Mouse (Mus musculus) embryonic facial prominence, embryonic 10.5 days (tissue): ENCODE measurements at regions not wholly inside any gene's neighbourhood (a gene's known extent, or its start where the extent isn't known, plus 50 kb on each side); places are given as distances from the start of the nearest gene placed in this dataset.

Experiments
- DNase-seq: peaks from one replicate; pipeline ENCODE4 v3.0.0-alpha.2; 2017; ENCODE audit warnings: low spot score
- H3K27ac ChIP-seq: fragments of 300-500 bp; sonication (generic); replicated peaks from 2 replicates; pipeline ENCODE4 v1.5.1; 2016; ENCODE audit warnings: mild to moderate bottlenecking
- H3K27me3 ChIP-seq: fragments of 300-500 bp; sonication (generic); replicated peaks from 2 replicates; pipeline ENCODE4 v1.6.1; 2016; ENCODE audit warnings: low read depth, mild to moderate bottlenecking; ENCODE audit not compliant: poor library complexity, severe bottlenecking
- H3K36me3 ChIP-seq: fragments of 300-500 bp; sonication (generic); replicated peaks from 2 replicates; pipeline ENCODE4 v1.6.1; 2016; ENCODE audit warnings: mild to moderate bottlenecking, moderate library complexity
- H3K4me1 ChIP-seq: fragments of 300-500 bp; sonication (generic); 2 replicates; pipeline ENCODE4 v1.6.1; 2016
- H3K4me3 ChIP-seq: fragments of 300-500 bp; sonication (generic); 2 replicates; pipeline ENCODE4 v1.5.1; 2016; ENCODE audit warnings: mild to moderate bottlenecking, moderate library complexity
- H3K9me3 ChIP-seq: fragments of 300-500 bp; sonication (generic); 2 replicates; pipeline ENCODE4 v1.6.1; 2016; ENCODE audit warnings: mild to moderate bottlenecking
- WGBS: fragments of 180-500 bp; shearing (Covaris S2); methylation state at CpG from one replicate; pipeline ENCODE4 v1.1.7; 2016; 5-methylcytosine and 5-hydroxymethylcytosine counted together

- no peaks in the 10 kb centered on the region for H3K4me1 ChIP-seq
- no peak overlapping the region for H3K27ac ChIP-seq
- H3K36me3 ChIP-seq = no peaks in the 10 kb centered on the region
- DNase-seq = no peak
- no peaks in the 10 kb centered on the region for H3K27me3 ChIP-seq
- H3K4me3 ChIP-seq = no peak overlapping the region
- H3K9me3 ChIP-seq = no peaks in the 10 kb centered on the region; the same call in 1 of the 2 replicates
- WGBS = 97% methylated on average over 2 of the region's 2 CpGs
Measured at GRCm38 (mm10) chr2:33996331-33996730, 108.6 kb upstream of the Mvb12b start.

- no peak overlapping the region for H3K27ac ChIP-seq
- no peaks in the 10 kb centered on the region for H3K36me3 ChIP-seq
- H3K9me3 ChIP-seq = no peaks in the 10 kb centered on the region; the same call in 1 of the 2 replicates
- no peak overlapping the region for H3K4me3 ChIP-seq
- no peak for DNase-seq
- H3K4me1 ChIP-seq = no peaks in the 10 kb centered on the region
- no peaks in the 10 kb centered on the region for H3K27me3 ChIP-seq
- WGBS = 87% methylated on average over 4 of the region's 4 CpGs
Measured at GRCm38 (mm10) chr2:33991299-33991698, 103.6 kb upstream of the Mvb12b start.

GRCm38 (mm10) chr2:33990711-33991110 is 103.0 kb upstream of the Mvb12b start:
- Histone ChIP-seq H3K27ac (no peak overlapping the region), H3K36me3 (no peaks in the 10 kb centered on the region), H3K27me3 (no peaks in the 10 kb centered on the region), H3K9me3 (no peaks in the 10 kb centered on the region; the same call in 1 of the 2 replicates), H3K4me3 (no peak overlapping the region), H3K4me1 (no peaks in the 10 kb centered on the region)
- no peak for DNase-seq
- 88% methylated on average over 6 of the region's 6 CpGs for WGBS

GRCm38 (mm10) chr2:33989555-33990370 is 102.0 kb upstream of the Mvb12b start:
- 78% methylated on average over 12 of the region's 12 CpGs for WGBS
- Histone ChIP-seq H3K27ac (no peak overlapping the region), H3K4me3 (no peak overlapping the region), H3K36me3 (no peaks in the 10 kb centered on the region), H3K27me3 (no peaks in the 10 kb centered on the region), H3K9me3 (no peaks in the 10 kb centered on the region; the same call in 1 of the 2 replicates), H3K4me1 (no peaks in the 10 kb centered on the region)
- no peak for DNase-seq

GRCm38 (mm10) chr2:33986420-33986819 is 98.7 kb upstream of the Mvb12b start:
- peaks cover 17% of the 10 kb centered on the region for H3K4me1 ChIP-seq
- no peaks in the 10 kb centered on the region for H3K9me3 ChIP-seq
- no peaks in the 10 kb centered on the region for H3K36me3 ChIP-seq
- no peak overlapping the region for H3K27ac ChIP-seq
- no peaks in the 10 kb centered on the region for H3K27me3 ChIP-seq
- H3K4me3 ChIP-seq = no peak overlapping the region
- no peak for DNase-seq
- WGBS = 21% methylated on average over 4 of the region's 4 CpGs

- WGBS = 84% methylated on average over 11 of the region's 11 CpGs
- DNase-seq = no peak
Measured at GRCm38 (mm10) chr2:33985316-33985715, 97.6 kb upstream of the Mvb12b start.

GRCm38 (mm10) chr2:33983112-33983748 is 95.5 kb upstream of the Mvb12b start:
- H3K4me3 ChIP-seq = no peak overlapping the region
- no peaks in the 10 kb centered on the region for H3K9me3 ChIP-seq
- no peak overlapping the region for H3K27ac ChIP-seq
- no peak for DNase-seq
- no peaks in the 10 kb centered on the region for H3K36me3 ChIP-seq
- 0 out of 2 replicates have a peak, but pooled peaks cover under 1% of the 10 kb centered on the region for H3K27me3 ChIP-seq
- WGBS = 47% methylated on average over 11 of the region's 11 CpGs
- peaks cover 17% of the 10 kb centered on the region for H3K4me1 ChIP-seq

More at GRCm38 (mm10) chr2:33985316-33985715, 97.6 kb upstream of the Mvb12b start:
- Histone ChIP-seq H3K36me3 (no peaks in the 10 kb centered on the region), H3K27me3 (no peaks in the 10 kb centered on the region), H3K4me1 (peaks cover 17% of the 10 kb centered on the region), H3K4me3 (no peak overlapping the region), H3K27ac (no peak overlapping the region), H3K9me3 (no peaks in the 10 kb centered on the region)

GRCm38 (mm10) chr2:33981936-33982335 is 94.2 kb upstream of the Mvb12b start:
- no peak overlapping the region for H3K4me3 ChIP-seq
- H3K27ac ChIP-seq = no peak overlapping the region
- no peaks in the 10 kb centered on the region for H3K36me3 ChIP-seq
- WGBS = 39% methylated on average over 8 of the region's 8 CpGs
- H3K4me1 ChIP-seq = peaks cover 17% of the 10 kb centered on the region
- DNase-seq = no peak
- no peaks in the 10 kb centered on the region for H3K9me3 ChIP-seq
- H3K27me3 ChIP-seq = peaks cover 14% of the 10 kb centered on the region

GRCm38 (mm10) chr2:33981321-33981720 is 93.6 kb upstream of the Mvb12b start:
- Histone ChIP-seq H3K27ac (no peak overlapping the region), H3K4me1 (peaks cover 17% of the 10 kb centered on the region), H3K27me3 (peaks cover 14% of the 10 kb centered on the region), H3K36me3 (no peaks in the 10 kb centered on the region), H3K9me3 (no peaks in the 10 kb centered on the region), H3K4me3 (no peak overlapping the region)
- WGBS = 90% methylated on average over 7 of the region's 7 CpGs
- DNase-seq = no peak

GRCm38 (mm10) chr2:33980884-33981283 is 93.1 kb upstream of the Mvb12b start:
- Histone ChIP-seq H3K9me3 (no peaks in the 10 kb centered on the region), H3K36me3 (no peaks in the 10 kb centered on the region), H3K4me3 (no peak overlapping the region), H3K4me1 (peaks cover 21% of the 10 kb centered on the region), H3K27ac (no peak overlapping the region), H3K27me3 (peaks cover 14% of the 10 kb centered on the region)
- DNase-seq = no peak
- WGBS = 82% methylated on average over 10 of the region's 10 CpGs

- no peaks in the 10 kb centered on the region for H3K36me3 ChIP-seq
- no peak overlapping the region for H3K4me3 ChIP-seq
Measured at GRCm38 (mm10) chr2:33979276-33979675, 91.5 kb upstream of the Mvb12b start.

GRCm38 (mm10) chr2:33978550-33978949 is 90.8 kb upstream of the Mvb12b start:
- DNase-seq = no peak
- no peaks in the 10 kb centered on the region for H3K9me3 ChIP-seq
- no peak overlapping the region for H3K4me3 ChIP-seq
- H3K27ac ChIP-seq = no peak overlapping the region
- H3K27me3 ChIP-seq = peaks cover 21% of the 10 kb centered on the region
- peaks cover 42% of the 10 kb centered on the region for H3K4me1 ChIP-seq
- H3K36me3 ChIP-seq = no peaks in the 10 kb centered on the region
- WGBS = 86% methylated on average over 4 of the region's 4 CpGs

More at GRCm38 (mm10) chr2:33979276-33979675, 91.5 kb upstream of the Mvb12b start:
- DNase-seq = no peak
- H3K4me1 ChIP-seq = peaks cover 35% of the 10 kb centered on the region
- H3K27me3 ChIP-seq = peaks cover 16% of the 10 kb centered on the region
- no peak overlapping the region for H3K27ac ChIP-seq
- no peaks in the 10 kb centered on the region for H3K9me3 ChIP-seq
